Mouse (Mus musculus) lung, postnatal 0 days (tissue): ENCODE measurements around the gene Heatr5a.

Experiments used
- CTCF ChIP-seq: IDR thresholded peaks from 2 replicates; pipeline ENCODE4 v1.5.1; 2016; ENCODE audit warnings: antibody characterized with exemption, mild to moderate bottlenecking
- EP300 ChIP-seq: IDR thresholded peaks from 2 replicates; pipeline ENCODE4 v1.6.1; 2016; ENCODE audit warnings: antibody characterized with exemption, mild to moderate bottlenecking, control low read depth

DNA sequence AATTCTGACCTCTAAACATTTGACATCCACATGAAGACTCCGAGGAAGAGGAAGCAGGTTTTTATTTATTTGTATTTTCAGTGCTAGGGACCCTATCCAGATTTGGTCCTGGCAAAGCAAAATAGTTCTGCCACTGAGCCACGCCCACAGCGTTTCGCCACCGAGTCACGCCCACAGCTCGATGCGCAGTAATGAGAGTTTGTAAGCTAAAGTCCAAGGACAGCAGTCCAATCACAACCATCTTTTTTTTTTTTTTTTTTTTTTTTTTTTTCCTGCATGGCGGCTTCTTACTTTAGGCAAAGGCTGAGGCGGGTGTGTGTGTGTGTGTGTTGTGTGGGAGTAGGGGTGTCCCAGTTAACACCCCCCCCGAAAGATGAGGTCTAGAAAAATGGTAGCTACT lies 42.9 kb upstream of the Heatr5a start:
- no peak for TF ChIP-seq EP300
- TF ChIP-seq CTCF = no peak
